Mouse (Mus musculus): ENCODE data around the gene Wnt1. TPM values are rescaled to one million over a fixed set of nuclear protein-coding genes. Genes with fewer than 3 reads are reported as not detected.

The Wnt1 gene
- polyA plus RNA-seq, 1 experiment from 2014 or later = not detected

DNA sequence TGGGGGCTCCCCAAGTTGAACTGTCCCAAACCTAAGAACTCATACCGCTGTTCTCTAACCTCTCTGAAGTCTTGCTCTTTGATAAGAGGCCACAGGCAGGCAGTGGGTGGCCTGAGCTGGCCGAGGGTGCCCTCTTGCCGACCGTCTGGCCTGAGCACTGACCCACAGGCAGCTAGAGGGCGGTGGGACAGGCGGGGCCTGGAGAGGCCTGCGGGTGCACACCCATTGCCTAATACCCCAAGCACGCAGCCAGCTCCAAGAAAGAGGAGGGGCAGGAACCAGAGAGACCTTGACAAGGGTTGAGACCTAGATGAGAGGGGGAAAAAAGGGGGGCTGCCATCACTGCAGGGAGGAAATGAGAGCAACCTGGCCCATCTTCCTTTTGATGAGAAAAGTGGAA lies 9.6 kb upstream of the Wnt1 start:
- H3K36me3 ChIP-seq = no peaks in the 10 kb centered on the region
- H3K4me1 ChIP-seq = peaks cover 43% of the 10 kb centered on the region
- H3K27ac ChIP-seq = no peak overlapping the region
- no peak overlapping the region for H3K9ac ChIP-seq
- H3K4me3 ChIP-seq = 0 out of 2 replicates have a peak overlapping the region, but pooled peaks have one; percentile 2
- ATAC-seq (ENCODE audit: low FRiP score, low read depth) = no peak
- H3K4me2 ChIP-seq (replicated peaks) = no peak overlapping the region
- no peaks in the 10 kb centered on the region for H3K9me3 ChIP-seq
- WGBS = 1% methylated on average over 8 of the region's 8 CpGs
- H3K27me3 ChIP-seq = peaks cover 90% of the 10 kb centered on the region

DNA sequence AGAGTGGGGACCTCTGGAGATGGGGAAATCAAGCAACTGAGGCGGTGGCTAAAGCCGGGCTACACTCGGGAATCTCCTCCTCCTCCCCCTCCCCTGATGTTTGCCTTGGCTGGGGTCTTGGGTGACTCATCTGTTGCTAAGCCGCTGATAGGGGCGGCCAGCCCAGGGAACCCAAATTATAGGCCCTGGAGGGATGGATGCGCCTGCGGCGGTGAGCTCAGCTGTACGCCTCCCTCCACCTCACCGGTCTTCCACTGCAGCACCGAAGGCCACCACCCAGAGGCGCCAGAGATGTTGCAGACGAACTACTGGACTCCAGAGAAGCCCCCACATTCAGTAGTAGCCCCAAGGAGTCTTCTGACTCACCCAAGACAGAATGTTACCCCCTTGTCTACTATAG lies 9.1 kb upstream of the Wnt1 start:
- Histone ChIP-seq H3K9me3 (peaks cover 2% of the 10 kb centered on the region; the same call in 1 of the 2 replicates), H3K4me3 (peak overlapping the region; percentile 2; the same call in 1 of the 2 replicates), H3K4me1 (peaks cover 38% of the 10 kb centered on the region), H3K4me2 (replicated peaks) (no peak overlapping the region), H3K36me3 (no peaks in the 10 kb centered on the region), H3K27ac (no peak overlapping the region), H3K9ac (no peak overlapping the region), H3K27me3 (peaks cover 90% of the 10 kb centered on the region)
- 5% methylated on average over 13 of the region's 13 CpGs for WGBS
- peak; percentile 55; the same call in 1 of the 2 replicates for ATAC-seq (ENCODE audit: low FRiP score, low read depth)

DNA sequence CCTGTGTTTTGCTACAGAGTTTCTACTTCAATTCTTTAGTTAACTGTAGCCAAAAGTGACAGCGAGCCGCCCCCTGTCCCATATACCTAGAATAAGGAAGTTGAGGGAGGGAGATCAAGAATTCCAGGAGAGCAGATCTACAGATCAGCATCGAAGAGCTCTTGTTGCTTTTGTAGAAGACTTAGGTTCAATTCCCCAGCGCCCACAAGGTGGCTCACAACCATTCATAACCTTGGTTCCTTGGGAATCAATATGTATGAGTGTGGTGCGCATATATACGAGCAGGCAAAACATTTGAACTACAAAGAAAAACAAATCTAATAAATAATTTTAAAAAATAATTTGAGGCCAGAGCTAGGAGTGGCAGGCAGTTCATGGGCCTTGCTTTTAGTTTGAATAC lies 8.5 kb upstream of the Wnt1 start:
- H3K9ac ChIP-seq = no peak overlapping the region
- peaks cover 33% of the 10 kb centered on the region for H3K4me1 ChIP-seq
- no peak overlapping the region for H3K27ac ChIP-seq
- no peak for ATAC-seq (ENCODE audit: low FRiP score, low read depth)
- H3K9me3 ChIP-seq = peaks cover 5% of the 10 kb centered on the region; the same call in 1 of the 2 replicates
- no peak overlapping the region for H3K4me3 ChIP-seq
- 28% methylated on average over 6 of the region's 6 CpGs for WGBS
- H3K36me3 ChIP-seq = no peaks in the 10 kb centered on the region
- peaks cover 89% of the 10 kb centered on the region for H3K27me3 ChIP-seq
- H3K4me2 ChIP-seq (replicated peaks) = no peak overlapping the region

DNA sequence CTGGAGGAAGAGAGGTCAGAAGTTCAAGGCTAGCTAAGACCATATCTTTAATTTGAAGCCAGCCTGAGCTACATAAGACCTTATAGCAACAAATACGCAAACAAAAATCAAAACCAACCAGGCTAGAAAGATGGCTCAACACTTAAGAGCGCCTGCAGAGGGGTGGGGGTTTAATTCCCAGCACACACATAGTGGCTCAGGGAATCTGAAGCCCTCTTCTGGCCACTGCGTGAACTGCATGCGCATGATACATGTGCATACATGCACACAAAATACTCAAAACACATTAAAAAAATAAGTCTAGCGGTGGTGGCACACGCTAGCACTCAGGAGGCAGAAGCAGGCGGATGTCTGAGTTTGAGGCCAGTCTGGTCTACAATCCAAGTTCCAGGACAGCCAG lies 3.9 kb upstream of the Wnt1 start:
- no peak for ATAC-seq (ENCODE audit: low FRiP score, low read depth)
- Histone ChIP-seq H3K4me2 (replicated peaks) (no peak overlapping the region), H3K9me3 (peaks cover 5% of the 10 kb centered on the region; the same call in 1 of the 2 replicates), H3K9ac (no peak overlapping the region), H3K27ac (no peak overlapping the region), H3K4me1 (peaks cover 10% of the 10 kb centered on the region), H3K4me3 (no peak overlapping the region), H3K36me3 (no peaks in the 10 kb centered on the region), H3K27me3 (peaks cover 89% of the 10 kb centered on the region)
- 34% methylated on average over 7 of the region's 7 CpGs for WGBS

DNA sequence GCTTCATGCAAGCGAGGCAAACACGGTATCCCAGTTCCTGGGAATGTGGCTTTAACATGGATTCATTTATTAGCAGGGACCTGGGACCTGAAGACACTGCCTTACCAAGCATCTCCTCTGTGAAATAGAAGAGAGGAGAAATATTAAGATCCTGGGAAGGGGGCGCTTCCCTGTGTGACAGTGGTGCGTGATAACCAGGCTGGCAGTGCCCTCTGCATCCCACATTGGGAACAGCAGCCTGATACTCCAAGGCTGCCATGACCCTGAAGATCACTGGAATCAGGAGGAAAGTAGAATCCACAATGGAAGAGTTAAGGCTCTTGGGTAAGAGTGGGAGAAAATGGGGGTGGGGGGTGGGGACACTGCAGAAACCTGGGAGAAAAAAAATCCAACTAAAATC lies 1.7 kb upstream of the Wnt1 start:
- no peak overlapping the region for H3K9ac ChIP-seq
- WGBS = 25% methylated on average over 4 of the region's 4 CpGs

GRCm38 (mm10) chr15:98788972-98789660 lies 541 bp upstream of the Wnt1 start:
- peak overlapping the region; percentile 39 for H3K4me2 ChIP-seq (replicated peaks)
- ATAC-seq (ENCODE audit: low FRiP score, low read depth) = no peak
- H3K9ac ChIP-seq = no peak overlapping the region; the same call in 1 of the 2 replicates
- H3K4me3 ChIP-seq = peak overlapping the region; percentile 21
- WGBS = 12% methylated on average over 24 of the region's 24 CpGs
- no peaks in the 10 kb centered on the region for H3K36me3 ChIP-seq
- no peak overlapping the region for H3K27ac ChIP-seq
- peaks cover 95% of the 10 kb centered on the region for H3K27me3 ChIP-seq
- peaks cover 33% of the 10 kb centered on the region for H3K4me1 ChIP-seq
- peaks cover 5% of the 10 kb centered on the region; the same call in 1 of the 2 replicates for H3K9me3 ChIP-seq

More for the DNA sequence above, 1.7 kb upstream of the Wnt1 start:
- no peak overlapping the region for H3K4me2 ChIP-seq (replicated peaks)
- peaks cover 28% of the 10 kb centered on the region for H3K4me1 ChIP-seq
- no peak overlapping the region for H3K4me3 ChIP-seq
- H3K9me3 ChIP-seq = peaks cover 5% of the 10 kb centered on the region; the same call in 1 of the 2 replicates
- H3K27ac ChIP-seq = no peak overlapping the region
- peaks cover 91% of the 10 kb centered on the region for H3K27me3 ChIP-seq
- no peaks in the 10 kb centered on the region for H3K36me3 ChIP-seq
- ATAC-seq (ENCODE audit: low FRiP score, low read depth) = no peak

- Histone ChIP-seq H3K27me3 (peaks cover 98% of the 10 kb centered on the region), H3K4me2 (replicated peaks) (peak overlapping the region; percentile 49), H3K9ac (peak overlapping the region; percentile 39), H3K27ac (no peak overlapping the region), H3K4me1 (peaks cover 33% of the 10 kb centered on the region), H3K36me3 (no peaks in the 10 kb centered on the region), H3K9me3 (peaks cover 2% of the 10 kb centered on the region; the same call in 1 of the 2 replicates), H3K4me3 (peak overlapping the region; percentile 40)
- ATAC-seq (ENCODE audit: low FRiP score, low read depth) = no peak
- WGBS = under 1% methylated on average over 23 of the region's 23 CpGs
These were observed 1.1 kb downstream of the Wnt1 start for GRCm38 (mm10) chr15:98790761-98791160.

DNA sequence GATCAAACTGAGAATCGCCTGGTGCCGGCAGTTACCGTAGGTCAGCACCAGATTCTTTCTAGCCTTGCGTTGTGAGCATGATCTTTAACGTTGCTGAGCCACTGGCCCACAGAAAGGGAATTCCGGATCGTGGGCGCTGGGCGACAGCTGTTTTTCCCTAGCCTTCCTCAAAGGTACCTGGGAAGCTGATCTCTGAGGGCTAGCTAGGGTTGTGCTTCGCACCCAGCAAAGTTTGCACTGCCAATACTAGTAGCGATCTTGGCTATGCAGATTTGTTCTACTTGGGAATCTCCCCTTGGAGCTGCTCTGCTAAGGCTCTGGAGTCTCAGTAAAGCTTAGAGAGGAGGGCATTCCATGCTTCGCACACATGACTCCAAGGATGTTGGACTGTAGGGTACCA lies 1.6 kb downstream of the Wnt1 start:
- Histone ChIP-seq H3K4me3 (peak overlapping the region; percentile 40), H3K27me3 (peaks cover 100% of the 10 kb centered on the region), H3K9me3 (no peaks in the 10 kb centered on the region), H3K36me3 (no peaks in the 10 kb centered on the region), H3K9ac (0 out of 2 replicates have a peak overlapping the region, but pooled peaks have one; percentile 39), H3K4me1 (peaks cover 33% of the 10 kb centered on the region), H3K27ac (no peak overlapping the region), H3K4me2 (replicated peaks) (peak overlapping the region; percentile 49)
- 1% methylated on average over 12 of the region's 12 CpGs for WGBS
- ATAC-seq (ENCODE audit: low FRiP score, low read depth) = no peak

GRCm38 (mm10) chr15:98791771-98792170 lies 2.1 kb downstream of the Wnt1 start:
- H3K27ac ChIP-seq = no peak overlapping the region
- no peak overlapping the region for H3K9ac ChIP-seq
- no peaks in the 10 kb centered on the region for H3K9me3 ChIP-seq
- no peak for ATAC-seq (ENCODE audit: low FRiP score, low read depth)
- H3K36me3 ChIP-seq = no peaks in the 10 kb centered on the region
- peaks cover 100% of the 10 kb centered on the region for H3K27me3 ChIP-seq
- H3K4me3 ChIP-seq = peak overlapping the region; percentile 40
- peaks cover 33% of the 10 kb centered on the region for H3K4me1 ChIP-seq
- WGBS = 2% methylated on average over 23 of the region's 23 CpGs
- H3K4me2 ChIP-seq (replicated peaks) = no peak overlapping the region

- Histone ChIP-seq H3K4me2 (replicated peaks) (peak overlapping the region; percentile 60), H3K9me3 (no peaks in the 10 kb centered on the region), H3K4me3 (peak overlapping the region; percentile 40), H3K36me3 (no peaks in the 10 kb centered on the region), H3K9ac (0 out of 2 replicates have a peak overlapping the region, but pooled peaks have one; percentile 53), H3K27me3 (peaks cover 100% of the 10 kb centered on the region), H3K27ac (no peak overlapping the region), H3K4me1 (peaks cover 37% of the 10 kb centered on the region)
- no peak for ATAC-seq (ENCODE audit: low FRiP score, low read depth)
- under 1% methylated on average over 75 of the region's 75 CpGs for WGBS
These were observed 2.8 kb downstream of the Wnt1 start for GRCm38 (mm10) chr15:98792233-98793020.

DNA sequence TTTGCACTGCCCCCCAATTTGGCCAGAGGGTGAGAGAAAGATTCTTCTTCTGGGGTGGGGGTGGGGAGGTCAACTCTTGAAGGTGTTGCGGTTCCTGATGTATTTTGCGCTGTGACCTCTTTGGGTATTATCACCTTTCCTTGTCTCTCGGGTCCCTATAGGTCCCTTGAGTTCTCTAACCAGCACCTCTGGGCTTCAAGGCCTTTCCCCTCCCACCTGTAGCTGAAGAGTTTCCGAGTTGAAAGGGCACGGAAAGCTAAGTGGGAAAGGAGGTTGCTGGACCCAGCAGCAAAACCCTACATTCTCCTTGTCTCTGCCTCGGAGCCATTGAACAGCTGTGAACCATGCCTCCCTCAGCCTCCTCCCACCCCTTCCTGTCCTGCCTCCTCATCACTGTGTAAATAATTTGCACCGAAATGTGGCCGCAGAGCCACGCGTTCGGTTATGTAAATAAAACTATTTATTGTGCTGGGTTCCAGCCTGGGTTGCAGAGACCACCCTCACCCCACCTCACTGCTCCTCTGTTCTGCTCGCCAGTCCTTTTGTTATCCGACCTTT lies 3.6 kb downstream of the Wnt1 start:
- ATAC-seq (ENCODE audit: low FRiP score, low read depth) = no peak
- H3K4me3 ChIP-seq = peak overlapping the region; percentile 40
- H3K9me3 ChIP-seq = no peaks in the 10 kb centered on the region
- H3K36me3 ChIP-seq = no peaks in the 10 kb centered on the region
- H3K4me2 ChIP-seq (replicated peaks) = peak overlapping the region; percentile 60
- WGBS = 2% methylated on average over 13 of the region's 13 CpGs
- H3K27me3 ChIP-seq = peaks cover 100% of the 10 kb centered on the region
- peaks cover 43% of the 10 kb centered on the region for H3K4me1 ChIP-seq
- no peak overlapping the region for H3K9ac ChIP-seq
- no peak overlapping the region for H3K27ac ChIP-seq

Measured in limb, embryonic 13.5 days (tissue).